Mouse (Mus musculus) forebrain, postnatal 0 days (tissue): Measurements from ENCODE around the gene Btbd3. TPM values are rescaled to one million over a fixed set of nuclear protein-coding genes. Genes with fewer than 3 reads are reported as not detected.
"Not testable (repeated sequence)": the region's sequence is repeated elsewhere in the genome, so short reads cannot be mapped to it uniquely, and the experiment has no call there.

Source experiments
- ATAC-seq: fragments of 200-750 bp; cut with Nextera tagmentation; 2 replicates; pipeline ENCODE4 v1.8.0; 2017; ENCODE audit warnings: mild to moderate bottlenecking, moderate library complexity
- DNase-seq: peaks from one replicate; pipeline ENCODE4 v3.0.0-alpha.2; 2015
- H3K27ac ChIP-seq: fragments of 300-500 bp; sonication (generic); 2 replicates; pipeline ENCODE4 v1.5.1; 2014; ENCODE audit warnings: low read depth, mild to moderate bottlenecking, antibody characterized with exemption, low read length, moderate library complexity, mixed read lengths
- H3K27me3 ChIP-seq: fragments of 300-500 bp; sonication (generic); 2 replicates; pipeline ENCODE4 v1.6.1; 2014; ENCODE audit warnings: mild to moderate bottlenecking, low read length, mixed read lengths; ENCODE audit not compliant: insufficient read depth
- H3K36me3 ChIP-seq: fragments of 300-500 bp; sonication (generic); 2 replicates; pipeline ENCODE4 v1.6.1; 2014; ENCODE audit warnings: mild to moderate bottlenecking, moderate library complexity; ENCODE audit not compliant: insufficient read depth
- H3K4me1 ChIP-seq: fragments of 300-500 bp; sonication (generic); 2 replicates; pipeline ENCODE4 v1.6.1; 2014; ENCODE audit warnings: antibody characterized with exemption; ENCODE audit not compliant: insufficient read depth
- H3K4me2 ChIP-seq: fragments of 300-500 bp; sonication (generic); 2 replicates; pipeline ENCODE4 v1.6.1; 2014; ENCODE audit warnings: low read depth, mild to moderate bottlenecking, moderate library complexity
- H3K4me3 ChIP-seq: fragments of 300-500 bp; sonication (generic); 2 replicates; pipeline ENCODE4 v1.5.1; 2014; ENCODE audit warnings: low read depth, low read length, mixed read lengths
- H3K9ac ChIP-seq: fragments of 300-500 bp; sonication (generic); 2 replicates; pipeline ENCODE4 v1.6.1; 2014; ENCODE audit warnings: mild to moderate bottlenecking
- H3K9me3 ChIP-seq: fragments of 300-500 bp; sonication (generic); 2 replicates; pipeline ENCODE4 v1.6.1; 2016; ENCODE audit warnings: low read length
- CTCF ChIP-seq: sonication (generic); IDR thresholded peaks from 2 replicates; pipeline ENCODE4 v1.5.1; 2016; ENCODE audit warnings: antibody characterized with exemption, control low read depth, low read depth
- WGBS: fragments of 180-500 bp; shearing (Covaris S2); extraction: QIAGEN DNeasy Blood & Tissue Kit; methylation state at CpG from one replicate; pipeline ENCODE4 v1.1.7; 2014; 5-methylcytosine and 5-hydroxymethylcytosine counted together
- polyA plus RNA-seq: library from polyadenylated mRNA; unstranded; fragments of >200 nt; fragmentation: Nextera tagmentation; extraction: Ambion mirVana; gene quantifications from 2 replicates; pipeline ENCODE4 v1.2.1, GENCODE M21; 2015
- total RNA-seq: library from RNA; depleted of rRNA; stranded (reverse); fragments of >200 nt; gene quantifications from 2 replicates; pipeline ENCODE4 v1.2.3, GENCODE M21; 2014

Gene Btbd3
- total and polyA plus RNA-seq, 2 experiments from 2014 or later: 33.8 to 64.9 TPM

DNA sequence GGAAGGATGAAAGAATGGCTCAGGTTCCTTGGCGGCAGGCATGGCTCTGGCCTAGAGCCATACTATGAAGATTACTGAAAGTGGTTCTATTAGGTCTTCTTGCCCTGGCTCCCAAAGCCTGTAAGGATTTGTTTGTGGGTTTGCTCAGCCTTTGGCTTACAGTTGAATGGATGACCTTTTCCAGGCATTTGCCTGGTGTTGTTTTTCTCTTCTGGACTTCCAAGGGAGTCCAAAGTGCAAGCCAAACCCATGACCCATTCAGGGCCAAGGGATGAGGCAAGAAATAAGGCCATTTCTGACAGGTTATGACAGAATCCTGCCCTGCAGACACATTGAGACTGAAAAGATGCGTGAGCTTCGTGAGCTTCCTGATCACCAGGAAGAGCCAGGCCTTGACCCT, 37.9 kb downstream of the Btbd3 start:
- no peaks in the 10 kb centered on the region for H3K9me3 ChIP-seq
- ATAC-seq (no peak), DNase-seq (no peak)
- whole genome bisulfite sequencing: 91% methylated on average over 3 of the region's 3 CpGs
- H3K27me3 ChIP-seq: no peaks in the 10 kb centered on the region
- H3K36me3 ChIP-seq: no peaks in the 10 kb centered on the region
- no peaks in the 10 kb centered on the region for H3K4me1 ChIP-seq
- H3K9ac ChIP-seq: no peak overlapping the region
- no peak overlapping the region for H3K4me2 ChIP-seq
- H3K27ac ChIP-seq: no peak overlapping the region
- no peak overlapping the region for H3K4me3 ChIP-seq
- no peak for TF ChIP-seq CTCF

GRCm38 (mm10) chr2:138306236-138306635, 49.9 kb downstream of the Btbd3 start:
- Histone ChIP-seq H3K9ac (no peak overlapping the region), H3K4me2 (no peak overlapping the region), H3K9me3 (no peaks in the 10 kb centered on the region), H3K36me3 (no peaks in the 10 kb centered on the region), H3K4me1 (no peaks in the 10 kb centered on the region), H3K4me3 (no peak overlapping the region), H3K27me3 (no peaks in the 10 kb centered on the region), H3K27ac (no peak overlapping the region)
- ATAC-seq: no peak
- no peak for TF ChIP-seq CTCF
- no peak for DNase-seq
- WGBS: 97% methylated on average over 2 of the region's 2 CpGs

DNA sequence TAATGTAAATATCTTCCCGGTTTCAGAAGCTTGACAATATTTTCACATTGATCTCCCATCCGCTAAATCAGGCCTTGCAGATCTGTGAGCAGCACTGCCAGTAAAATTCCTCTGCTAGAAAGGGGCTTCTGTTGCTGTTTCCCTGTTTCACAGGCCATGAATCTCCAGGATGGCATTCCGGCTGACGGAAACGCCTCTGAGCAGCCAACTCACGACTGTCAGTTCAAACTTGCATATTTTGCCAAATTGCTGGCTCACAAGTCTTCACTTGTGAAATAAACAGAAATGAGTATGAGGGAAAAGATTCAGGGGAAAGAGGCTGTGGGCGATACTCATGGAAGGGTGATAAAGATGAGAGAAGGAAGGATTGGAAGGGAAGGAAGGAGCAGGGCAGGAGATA, 59.3 kb downstream of the Btbd3 start:
- no peak for TF ChIP-seq CTCF
- Histone ChIP-seq H3K27me3 (no peaks in the 10 kb centered on the region; the same call in none of the 2 replicates), H3K27ac (no peak overlapping the region), H3K4me1 (no peaks in the 10 kb centered on the region), H3K4me3 (no peak overlapping the region), H3K36me3 (no peaks in the 10 kb centered on the region), H3K4me2 (no peak overlapping the region), H3K9me3 (no peaks in the 10 kb centered on the region), H3K9ac (no peak overlapping the region)
- DNase-seq (peak; percentile 67), ATAC-seq (peak; percentile 68)
- 56% methylated on average over 7 of the region's 7 CpGs for WGBS

DNA sequence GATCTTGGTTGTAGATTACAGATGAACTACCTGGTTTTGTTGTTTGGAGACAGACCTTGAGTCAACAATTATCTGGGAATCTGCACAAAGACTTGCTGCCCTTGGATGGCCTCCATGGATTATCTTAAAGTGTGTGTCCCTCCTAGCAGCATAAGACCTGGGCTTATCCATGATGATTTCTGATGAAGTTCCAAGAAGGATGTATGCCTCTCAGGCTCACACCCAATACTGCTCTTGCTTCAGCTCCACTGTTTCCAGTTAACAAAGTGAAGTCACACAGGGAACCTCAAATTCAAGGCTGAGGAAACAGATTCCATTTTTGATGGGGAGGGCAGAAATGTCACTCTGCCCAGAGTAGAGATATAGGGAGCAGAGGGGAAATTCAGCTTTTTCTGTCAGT, 64.0 kb downstream of the Btbd3 start:
- ATAC-seq: no peak
- no peak for TF ChIP-seq CTCF
- H3K9me3 ChIP-seq: no peaks in the 10 kb centered on the region

GRCm38 (mm10) chr2:138321041-138321481, 64.7 kb downstream of the Btbd3 start:
- Histone ChIP-seq H3K4me1 (no peaks in the 10 kb centered on the region), H3K4me2 (no peak overlapping the region), H3K4me3 (no peak overlapping the region), H3K9ac (no peak overlapping the region), H3K27ac (no peak overlapping the region), H3K9me3 (no peaks in the 10 kb centered on the region), H3K27me3 (no peaks in the 10 kb centered on the region; the same call in 1 of the 2 replicates), H3K36me3 (no peaks in the 10 kb centered on the region)
- TF ChIP-seq CTCF: no peak
- DNase-seq (no peak), ATAC-seq (no peak)
- WGBS: 76% methylated on average over 4 of the region's 4 CpGs

More for the DNA sequence above, 64.0 kb downstream of the Btbd3 start:
- Histone ChIP-seq H3K27ac (no peak overlapping the region), H3K4me2 (no peak overlapping the region), H3K4me1 (no peaks in the 10 kb centered on the region), H3K36me3 (no peaks in the 10 kb centered on the region), H3K4me3 (no peak overlapping the region), H3K9ac (no peak overlapping the region), H3K27me3 (no peaks in the 10 kb centered on the region; the same call in 1 of the 2 replicates)
- no peak for DNase-seq

DNA sequence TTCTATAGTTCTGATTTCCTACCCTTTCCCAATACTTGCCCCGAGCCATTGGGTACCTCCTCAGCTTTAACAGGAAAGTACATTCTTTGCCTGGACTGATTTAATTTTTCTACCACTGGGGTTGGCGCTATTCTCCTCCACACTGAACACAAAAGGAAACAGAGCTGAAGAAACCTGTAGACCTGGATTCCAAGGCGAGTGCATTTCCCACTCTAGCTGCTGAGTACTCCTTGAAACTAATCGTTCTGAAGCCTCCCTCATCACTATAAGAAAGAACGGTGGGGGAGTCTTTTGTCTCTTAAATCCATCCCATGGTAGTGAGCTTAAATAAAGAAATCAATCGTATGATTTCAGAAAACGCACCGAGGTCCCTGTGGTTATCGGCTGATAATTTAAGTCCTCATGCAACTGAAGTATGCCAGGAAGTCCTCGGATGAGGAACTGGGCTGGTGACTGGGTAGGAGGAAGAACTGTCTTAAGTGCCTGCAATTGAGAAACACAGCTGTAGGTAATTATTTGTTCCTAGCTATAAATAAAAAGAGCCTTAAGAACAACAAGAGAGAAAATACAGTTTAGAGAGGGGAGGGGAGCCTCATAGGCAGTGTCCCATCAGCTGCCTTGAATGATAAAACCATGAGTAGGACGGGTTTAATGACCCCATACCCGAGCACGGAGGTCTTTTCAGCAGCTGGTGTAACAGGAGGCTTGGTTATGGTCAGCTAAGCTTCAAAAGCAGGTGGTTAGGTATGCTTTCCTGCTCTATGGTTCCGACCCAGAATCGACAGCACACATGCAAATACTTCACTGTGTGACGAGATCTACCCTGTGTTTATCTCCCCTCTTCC, 66.1 kb downstream of the Btbd3 start:
- DNase-seq: no peak

GRCm38 (mm10) chr2:138326367-138326766, 70.0 kb downstream of the Btbd3 start:
- TF ChIP-seq CTCF: no peak
- WGBS: 59% methylated on average over 4 of the region's 4 CpGs
- no peak overlapping the region for H3K27ac ChIP-seq
- no peaks in the 10 kb centered on the region for H3K4me1 ChIP-seq
- no peaks in the 10 kb centered on the region for H3K36me3 ChIP-seq
- no peak for ATAC-seq
- no peaks in the 10 kb centered on the region for H3K9me3 ChIP-seq
- no peak for DNase-seq
- no peaks in the 10 kb centered on the region for H3K27me3 ChIP-seq
- no peak overlapping the region for H3K4me3 ChIP-seq
- no peak overlapping the region for H3K9ac ChIP-seq
- H3K4me2 ChIP-seq: no peak overlapping the region

More for the DNA sequence above, 66.1 kb downstream of the Btbd3 start:
- Histone ChIP-seq H3K9me3 (no peaks in the 10 kb centered on the region), H3K36me3 (no peaks in the 10 kb centered on the region), H3K4me3 (no peak overlapping the region), H3K27me3 (no peaks in the 10 kb centered on the region; the same call in 1 of the 2 replicates), H3K4me1 (no peaks in the 10 kb centered on the region), H3K4me2 (no peak overlapping the region), H3K9ac (no peak overlapping the region), H3K27ac (no peak overlapping the region)
- no peak for ATAC-seq
- whole genome bisulfite sequencing: 82% methylated on average over 16 of the region's 16 CpGs
- TF ChIP-seq CTCF: no peak

- WGBS: 91% methylated on average over 2 of the region's 2 CpGs
- H3K27me3 ChIP-seq, H3K9ac ChIP-seq, ATAC-seq, H3K9me3 ChIP-seq, H3K4me2 ChIP-seq, H3K4me3 ChIP-seq, H3K36me3 ChIP-seq, H3K4me1 ChIP-seq, H3K27ac ChIP-seq, DNase-seq: not testable (repeated sequence)
Measured at GRCm38 (mm10) chr2:138334198-138334597, 77.8 kb downstream of the Btbd3 start.
